Mouse (Mus musculus): ENCODE data around the gene Mup22. TPM values are rescaled to one million over a fixed set of nuclear protein-coding genes. Genes with fewer than 3 reads are reported as not detected.
"Not testable (repeated sequence)": the region's sequence is repeated elsewhere in the genome, so short reads cannot be mapped to it uniquely, and the experiment has no call there.

Mup22 gene
- polyA plus RNA-seq (2014; fragmentation: Nextera tagmentation; extraction: Ambion mirVana): not detected in 2 replicates

GRCm38 (mm10) chr4:60821363-60821762 is at the start of gene Mup22:
Gene Mup22, minus strand, starts transcription at chr4:60821463.
- not testable (repeated sequence) for H3K27ac ChIP-seq (ENCODE audit: low read depth, low read length); H3K4me3 ChIP-seq (ENCODE audit: low read depth, low read length); ATAC-seq (replicated peaks; ENCODE audit: low FRiP score); H3K36me3 ChIP-seq (ENCODE audit: control insufficient read depth, insufficient read depth, low read length); DNase-seq (ENCODE audit: low spot score); H3K4me1 ChIP-seq (replicated peaks; ENCODE audit: control insufficient read depth, insufficient read depth, low read length); H3K4me2 ChIP-seq (ENCODE audit: low read depth, low read length, severe bottlenecking); H3K27me3 ChIP-seq (ENCODE audit: control insufficient read depth, insufficient read depth, low read length); H3K9me3 ChIP-seq (ENCODE audit: control insufficient read depth, low read length); H3K9ac ChIP-seq (ENCODE audit: low read length)
- 80% methylated on average over 4 of the region's 4 CpGs for WGBS

- not testable (repeated sequence) for ATAC-seq (replicated peaks; ENCODE audit: low FRiP score); H3K27ac ChIP-seq (ENCODE audit: low read depth, low read length); H3K9ac ChIP-seq (ENCODE audit: low read length); H3K4me2 ChIP-seq (ENCODE audit: low read depth, low read length, severe bottlenecking); H3K36me3 ChIP-seq (ENCODE audit: control insufficient read depth, insufficient read depth, low read length); H3K27me3 ChIP-seq (ENCODE audit: control insufficient read depth, insufficient read depth, low read length); H3K4me3 ChIP-seq (ENCODE audit: low read depth, low read length); DNase-seq (ENCODE audit: low spot score); H3K9me3 ChIP-seq (ENCODE audit: control insufficient read depth, low read length); H3K4me1 ChIP-seq (replicated peaks; ENCODE audit: control insufficient read depth, insufficient read depth, low read length)
Observed at GRCm38 (mm10) chr4:60840889-60841288, 19.6 kb upstream of the Mup22 start.

Other genes starting within 250 kb of the Mup22 start
- gene Mup10, start 239.3 kb downstream of the Mup22 start, polyA plus RNA-seq (2014; fragmentation: Nextera tagmentation; extraction: Ambion mirVana): not detected in 2 replicates
- not detected in 2 replicates for gene Mup11, start 159.1 kb downstream of the Mup22 start, polyA plus RNA-seq (2014; fragmentation: Nextera tagmentation; extraction: Ambion mirVana)
- not detected in 2 replicates for gene Mup12, start 80.1 kb downstream of the Mup22 start, polyA plus RNA-seq (2014; fragmentation: Nextera tagmentation; extraction: Ambion mirVana)